Mouse (Mus musculus): Measurements from ENCODE around the gene Nsun2. TPM values are rescaled to one million over a fixed set of nuclear protein-coding genes. Genes with fewer than 3 reads are reported as not detected.
"Not testable (repeated sequence)": the region's sequence is repeated elsewhere in the genome, so short reads cannot be mapped to it uniquely, and the experiment has no call there.

Nsun2 gene
- total RNA-seq, 2 experiments from 2014 or later = 49.5 to 50.7 TPM

DNA sequence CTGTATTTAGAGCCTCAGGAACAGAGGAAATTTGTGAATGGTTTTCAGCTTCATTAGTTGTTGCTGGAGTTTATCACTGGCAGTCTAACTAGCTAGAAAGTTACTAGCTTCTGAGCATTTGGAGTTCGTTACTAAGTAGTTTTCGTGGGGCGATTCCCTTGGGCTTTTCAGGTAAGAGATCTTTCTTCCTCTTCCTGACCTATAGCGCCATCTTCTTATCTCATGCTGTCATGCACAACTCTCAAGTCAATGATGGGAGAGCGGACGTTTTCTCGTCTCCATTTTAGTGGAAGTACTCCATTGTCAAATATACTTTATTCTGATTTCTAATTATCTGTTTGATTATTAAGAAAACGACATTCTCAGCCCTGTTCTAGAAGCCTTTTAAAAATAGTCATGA lies 16.4 kb downstream of the Nsun2 start:
- DNase-seq (ENCODE audit: low spot score in 2 of 2) = no peak

- no peak for DNase-seq (ENCODE audit: low spot score in 2 of 2)
Observed at GRCm38 (mm10) chr13:69550831-69551230, 17.3 kb downstream of the Nsun2 start.

- DNase-seq (ENCODE audit: low spot score in 2 of 2) = no peak
Observed at GRCm38 (mm10) chr13:69553024-69553423, 19.5 kb downstream of the Nsun2 start.

GRCm38 (mm10) chr13:69554255-69554654 lies 20.7 kb downstream of the Nsun2 start:
- DNase-seq (ENCODE audit: low spot score in 2 of 2) = no peak

DNA sequence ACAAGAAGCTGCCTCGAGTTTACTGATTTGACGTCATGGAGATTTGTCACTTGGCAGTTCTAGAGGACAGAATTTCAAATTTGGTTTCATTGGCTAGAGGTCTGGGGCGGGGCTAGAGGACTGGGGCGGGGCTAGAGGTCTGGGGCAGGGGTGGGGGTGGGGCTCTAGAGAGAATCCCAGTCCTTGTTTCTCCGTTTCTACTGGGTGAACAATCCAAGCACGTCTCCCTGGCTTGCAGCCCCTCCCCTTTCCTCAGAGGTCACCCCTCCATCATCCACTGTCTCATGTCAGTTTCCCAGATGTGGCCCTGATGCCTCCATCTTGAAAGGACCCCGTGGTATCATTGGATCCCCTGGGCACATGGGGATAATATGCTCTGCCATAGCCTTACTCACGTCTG lies 21.5 kb downstream of the Nsun2 start:
- DNase-seq (ENCODE audit: low spot score in 2 of 2) = no peak

DNA sequence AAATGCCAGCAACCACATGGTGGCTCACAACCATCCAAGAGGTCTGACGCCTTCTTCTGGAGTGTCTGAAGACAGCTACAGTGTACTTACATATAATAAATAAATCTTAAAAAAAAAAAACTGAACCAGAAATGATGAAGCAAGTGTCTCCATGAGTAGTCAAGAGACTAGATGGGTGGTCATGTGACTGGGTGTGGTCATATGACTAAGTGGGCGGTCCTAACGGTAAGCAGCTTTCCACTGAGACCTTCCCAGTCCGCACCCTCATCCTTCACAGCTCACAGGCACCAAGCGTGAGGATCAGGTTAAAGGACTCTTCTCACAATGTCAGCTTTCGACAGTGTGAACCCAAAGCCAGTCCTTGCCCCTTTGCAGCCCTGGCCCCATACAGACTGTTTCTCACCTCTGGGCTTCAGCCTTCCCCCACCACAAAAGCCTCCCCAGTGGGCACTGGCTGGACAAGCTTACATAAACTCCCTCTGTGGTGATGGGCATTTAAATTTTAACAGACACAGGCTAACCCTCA lies 22.5 kb downstream of the Nsun2 start:
- no peak for DNase-seq (ENCODE audit: low spot score in 2 of 2)

DNA sequence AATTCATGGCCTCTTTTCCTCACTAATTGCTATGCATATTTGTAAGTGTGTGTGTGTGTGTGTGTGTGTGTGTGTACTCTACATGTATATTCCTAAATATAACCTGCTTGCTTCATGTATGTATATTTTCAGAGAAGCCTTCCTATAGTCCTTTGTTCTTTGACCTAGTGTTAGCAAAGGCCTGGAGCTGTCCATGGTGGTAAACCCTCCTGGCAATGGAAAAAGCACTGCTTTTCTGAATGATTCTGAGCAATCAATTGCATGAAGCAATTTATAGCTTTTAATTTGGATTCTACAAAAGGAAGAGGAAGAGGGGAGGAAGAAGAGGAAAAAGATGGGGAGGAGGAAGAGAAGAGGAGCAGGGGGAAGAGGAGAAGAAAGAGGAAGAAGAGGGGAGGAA lies 23.2 kb downstream of the Nsun2 start:
- DNase-seq (ENCODE audit: low spot score in 2 of 2) = no peak

DNA sequence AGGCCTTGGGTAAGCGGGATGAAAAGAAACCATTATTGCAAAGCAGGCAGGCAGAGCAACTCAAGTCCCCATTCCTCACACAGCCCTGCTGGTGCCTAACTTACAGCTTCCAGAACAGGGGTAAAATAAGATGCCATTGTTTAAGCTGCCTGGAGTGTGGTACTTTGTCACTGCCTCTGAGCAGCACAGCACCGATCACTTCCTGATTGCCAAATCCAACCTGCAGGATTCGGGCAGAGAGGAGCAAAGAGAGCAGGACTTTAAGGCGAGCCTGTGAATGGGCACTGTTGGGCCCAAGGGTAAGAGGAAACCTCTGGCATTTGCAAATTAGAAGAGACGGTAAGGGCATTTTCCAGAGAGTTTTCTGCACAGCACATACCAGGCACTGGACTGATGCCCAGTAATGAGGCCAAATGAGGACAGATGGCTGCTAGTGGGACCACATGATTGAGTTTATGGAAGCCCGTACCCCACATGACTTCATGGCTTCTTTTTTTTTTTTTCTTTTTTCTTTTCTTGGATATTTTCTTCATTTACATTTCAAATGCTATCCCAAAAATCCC lies 24.6 kb downstream of the Nsun2 start:
- no peak for DNase-seq (ENCODE audit: low spot score in 2 of 2)

- DNase-seq (ENCODE audit: low spot score in 2 of 2) = no peak
Observed at GRCm38 (mm10) chr13:69559291-69559961, 25.9 kb downstream of the Nsun2 start.

- no peak for DNase-seq (ENCODE audit: low spot score in 2 of 2)
Observed at GRCm38 (mm10) chr13:69562004-69562403, 28.5 kb downstream of the Nsun2 start.

GRCm38 (mm10) chr13:69562654-69563574 lies 29.4 kb downstream of the Nsun2 start:
- DNase-seq (ENCODE audit: low spot score in 2 of 2) = no peak

- no peak for DNase-seq (ENCODE audit: low spot score in 2 of 2)
Observed at GRCm38 (mm10) chr13:69563905-69564304, 30.4 kb downstream of the Nsun2 start.

GRCm38 (mm10) chr13:69564573-69564972 lies 31.0 kb downstream of the Nsun2 start:
- DNase-seq (ENCODE audit: low spot score in 2 of 2) = no peak

GRCm38 (mm10) chr13:69565401-69565800 lies 31.9 kb downstream of the Nsun2 start:
- not testable (repeated sequence) for DNase-seq (ENCODE audit: low spot score in 2 of 2)

DNA sequence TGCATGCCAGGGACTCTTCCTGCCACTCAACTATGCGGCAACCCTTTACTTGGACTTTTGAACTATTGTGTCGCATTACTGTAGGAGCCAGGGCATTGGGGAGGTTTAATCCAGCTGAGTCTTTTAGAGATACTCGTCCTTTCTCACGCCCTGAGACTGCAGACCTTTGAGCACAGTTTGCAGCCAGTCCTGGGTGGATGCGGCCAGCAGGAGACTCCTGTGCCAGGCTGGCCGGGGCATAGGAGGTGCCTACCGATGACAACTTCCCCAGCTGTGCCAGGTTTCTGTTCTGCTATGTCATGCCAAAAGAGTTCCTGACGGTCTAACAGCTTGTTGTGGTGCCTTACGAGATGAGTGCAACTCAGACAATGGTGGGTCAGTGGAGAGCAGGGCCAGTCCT lies 35.7 kb downstream of the Nsun2 start:
- DNase-seq (ENCODE audit: low spot score in 2 of 2) = no peak

DNA sequence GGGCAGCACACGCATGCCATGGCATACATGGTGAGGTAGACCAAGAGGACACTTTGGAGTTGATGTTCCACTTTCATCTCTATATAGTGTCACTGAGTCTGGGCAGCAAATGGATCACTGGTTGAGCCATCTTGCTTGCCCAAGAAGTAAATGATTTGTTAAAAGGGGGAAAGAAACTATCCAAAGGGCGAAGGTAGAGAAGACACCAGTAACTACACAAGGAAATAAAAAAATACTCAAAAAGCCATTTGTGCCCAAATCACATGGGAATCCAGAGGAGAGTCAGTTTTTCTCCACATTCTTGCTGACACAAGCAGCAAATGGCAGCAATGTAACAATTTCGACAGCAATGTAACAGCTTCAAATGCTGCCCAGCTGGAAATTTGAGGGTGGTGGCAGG lies 39.0 kb downstream of the Nsun2 start:
- DNase-seq (ENCODE audit: low spot score in 2 of 2) = no peak

DNA sequence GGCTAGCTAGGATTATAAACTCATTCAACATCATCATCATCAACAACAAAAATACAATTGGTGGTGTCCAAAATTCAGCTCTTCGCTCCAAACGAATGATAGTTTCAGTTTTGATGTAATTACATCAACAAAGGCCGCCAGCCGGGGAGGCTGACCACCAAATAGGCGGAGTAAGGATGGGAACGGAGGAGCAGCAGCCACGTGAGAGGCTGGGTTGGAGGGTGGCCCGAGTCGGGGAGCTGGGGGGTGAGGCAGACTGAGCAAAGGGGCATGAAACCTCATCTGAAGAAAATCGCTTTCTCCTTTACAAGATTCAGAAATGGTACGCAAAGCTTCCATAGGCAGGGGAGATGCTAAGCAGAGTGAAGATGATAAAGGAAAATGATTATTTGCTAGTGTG lies 43.1 kb downstream of the Nsun2 start:
- no peak for DNase-seq (ENCODE audit: low spot score in 2 of 2)

DNA sequence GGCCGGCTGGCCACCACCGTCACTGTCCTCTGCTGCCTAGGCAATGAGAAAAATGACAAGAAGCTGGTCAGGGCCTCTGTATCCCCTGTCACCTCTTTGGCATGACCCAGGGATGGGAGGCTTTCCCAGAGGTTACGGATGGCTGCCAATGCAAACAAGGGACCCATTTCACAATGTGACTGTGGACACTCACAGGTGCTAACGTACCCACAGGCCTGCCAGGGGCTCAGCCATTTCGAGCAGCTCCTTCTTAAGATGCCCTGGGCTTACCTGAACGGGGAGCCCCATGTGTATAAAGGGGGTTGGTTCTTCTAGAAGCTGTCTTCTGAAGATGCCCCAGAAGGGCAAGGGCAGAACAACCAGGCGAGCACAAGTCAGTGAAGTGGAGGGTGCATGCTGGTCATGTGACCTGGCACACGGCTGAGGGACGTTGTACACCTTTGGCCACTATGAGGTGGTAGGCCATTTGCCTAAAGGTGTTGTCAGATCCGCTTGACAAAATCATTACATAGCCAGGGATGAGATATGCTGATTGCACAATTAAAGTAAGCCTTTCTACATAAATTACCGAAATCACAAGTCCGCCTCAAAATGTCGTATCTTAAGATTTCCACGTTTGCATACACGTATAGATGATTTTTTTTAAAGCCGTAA lies 43.8 kb downstream of the Nsun2 start:
- DNase-seq (ENCODE audit: low spot score in 2 of 2) = no peak

GRCm38 (mm10) chr13:69582411-69582810 lies 48.9 kb downstream of the Nsun2 start:
- no peak for DNase-seq (ENCODE audit: low spot score in 2 of 2)

DNA sequence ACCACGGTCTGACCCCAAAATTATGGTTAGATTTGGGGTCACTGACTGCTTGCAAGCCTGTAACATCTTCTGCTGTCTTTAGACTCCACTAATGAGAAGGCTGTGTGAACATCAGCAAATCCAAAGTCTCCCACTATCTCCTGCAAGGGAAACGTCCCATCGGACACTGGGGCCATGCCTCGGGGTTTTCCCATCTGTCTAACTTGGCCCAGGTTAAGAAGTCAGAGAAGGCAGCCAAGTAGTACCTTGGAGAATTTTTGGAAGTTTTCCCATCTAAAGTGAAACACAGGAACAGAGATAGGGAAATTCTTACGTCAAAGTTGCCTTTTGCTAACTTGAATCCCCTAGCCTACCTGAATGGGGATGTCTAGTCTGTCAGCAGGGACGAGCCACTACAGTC lies 50.0 kb downstream of the Nsun2 start:
- no peak for DNase-seq (ENCODE audit: low spot score in 2 of 2)

GRCm38 (mm10) chr13:69585828-69586227 lies 52.3 kb downstream of the Nsun2 start:
- DNase-seq (ENCODE audit: low spot score in 2 of 2) = no peak

Data from gastrocnemius, postnatal 4 days (tissue).